ENCODE assay signal across 17 mouse cellular contexts in the genomic region with DNA sequence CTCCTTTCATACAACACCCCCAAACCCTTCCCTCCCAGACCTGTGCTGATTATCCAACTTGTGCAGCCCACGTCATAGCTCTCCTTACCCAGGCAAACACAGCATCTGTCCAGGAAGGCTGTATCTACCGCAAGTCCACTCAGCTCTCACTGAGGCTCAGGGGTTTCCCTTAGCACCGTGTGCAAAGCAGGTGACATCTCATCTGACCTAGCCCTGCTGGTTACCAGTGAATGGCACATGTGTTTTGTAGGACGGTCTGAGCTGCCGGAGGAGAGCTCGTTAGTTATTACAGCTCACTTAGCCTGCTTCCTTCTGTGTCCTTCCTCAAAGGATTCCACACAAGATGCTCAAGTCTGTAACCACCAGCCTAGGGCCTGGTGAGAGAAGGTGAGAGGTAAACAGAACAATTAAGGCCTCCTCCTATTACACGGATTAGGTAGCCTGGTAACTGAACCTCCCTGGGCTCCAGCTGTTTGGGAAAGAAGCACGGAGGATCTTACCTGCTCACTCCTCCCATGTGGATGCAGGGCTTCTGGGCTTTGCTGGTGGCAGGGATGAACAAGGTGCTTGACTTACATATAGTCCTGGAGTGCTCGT. TPM values are rescaled to one million over a fixed set of nuclear protein-coding genes. Genes with fewer than 3 reads are reported as not detected.
"Had no signal": no experiment of that assay in that cellular context is flagged by ENCODE, and none has a peak within 500 bp of the region (broad histone marks: within the 10 kb centered on the region; RNA-seq: fewer than 3 reads in every experiment).

No protein-coding gene starts in this region.

- ATAC-seq: liver, embryonic 12.5 days; midbrain, embryonic 15.5 days had no signal

- H3K36me3 ChIP-seq: kidney, embryonic 15.5 days; limb, embryonic 15.5 days; liver, embryonic 12.5 days; lung, embryonic 15.5 days; midbrain, embryonic 15.5 days; neural tube, embryonic 12.5 days had no signal

- H3K9me3 ChIP-seq: kidney, embryonic 15.5 days; limb, embryonic 15.5 days; liver, embryonic 12.5 days; lung, embryonic 15.5 days; midbrain, embryonic 15.5 days; neural tube, embryonic 12.5 days had no signal

- H3K4me2 ChIP-seq: kidney, embryonic 15.5 days; limb, embryonic 15.5 days; liver, embryonic 12.5 days; lung, embryonic 15.5 days; midbrain, embryonic 15.5 days; neural tube, embryonic 12.5 days had no signal

- H3K4me3 ChIP-seq: kidney, embryonic 15.5 days; left cerebral cortex, adult 2 months; limb, embryonic 15.5 days; liver, embryonic 12.5 days; lung, embryonic 15.5 days; midbrain, embryonic 15.5 days; neural tube, embryonic 12.5 days had no signal

- H3K27ac ChIP-seq: kidney, embryonic 15.5 days; left cerebral cortex, adult 2 months; limb, embryonic 15.5 days; liver, embryonic 12.5 days; lung, embryonic 15.5 days; macrophage; midbrain, embryonic 15.5 days; neural tube, embryonic 12.5 days had no signal

- H3K4me1 ChIP-seq: kidney, embryonic 15.5 days; limb, embryonic 15.5 days; lung, embryonic 15.5 days; midbrain, embryonic 15.5 days; neural tube, embryonic 12.5 days had no signal

- DNase-seq: kidney, postnatal 14 days; lung, postnatal 14 days; right cerebral cortex, postnatal 4 days; spleen, adult 18-20 months; thymus, adult 2 months; thymus, postnatal 25 days had no signal

- H3K9ac ChIP-seq: kidney, embryonic 15.5 days; limb, embryonic 15.5 days; liver, embryonic 12.5 days; lung, embryonic 15.5 days; midbrain, embryonic 15.5 days; neural tube, embryonic 12.5 days had no signal

- H3K27me3 ChIP-seq: kidney, embryonic 15.5 days; limb, embryonic 15.5 days; liver, embryonic 12.5 days; lung, embryonic 15.5 days; midbrain, embryonic 15.5 days; neural tube, embryonic 12.5 days had no signal

RNA-seq across cellular contexts. Expression of a gene that starts 32.4 kb away (rescaled TPM):
- total RNA-seq: monocyte, adult 5-6 weeks had no signal
- polyA plus RNA-seq: macrophage had no signal

RNA-seq across cellular contexts. Expression of a gene that starts 38.7 kb away (rescaled TPM):
- total RNA-seq: left cerebral cortex, postnatal 25 days; monocyte, adult 5-6 weeks; neutrophil, adult 5-6 weeks had no signal
- polyA plus RNA-seq: macrophage; midbrain, embryonic 15.5 days had no signal
